Mouse (Mus musculus) ovary, postnatal 14 days (tissue): ENCODE measurements at regions not wholly inside any gene's neighbourhood (a gene's known extent, or its start where the extent isn't known, plus 50 kb on each side); places are given as distances from the start of the nearest gene placed in this dataset.
A peak's percentile ranks its signal among the peaks of the same experiment; 100 is the strongest.

ENCODE experiments used
- DNase-seq: peaks from one replicate; pipeline ENCODE4 v3.0.0; 2022; ENCODE audit warnings: low spot score

DNA sequence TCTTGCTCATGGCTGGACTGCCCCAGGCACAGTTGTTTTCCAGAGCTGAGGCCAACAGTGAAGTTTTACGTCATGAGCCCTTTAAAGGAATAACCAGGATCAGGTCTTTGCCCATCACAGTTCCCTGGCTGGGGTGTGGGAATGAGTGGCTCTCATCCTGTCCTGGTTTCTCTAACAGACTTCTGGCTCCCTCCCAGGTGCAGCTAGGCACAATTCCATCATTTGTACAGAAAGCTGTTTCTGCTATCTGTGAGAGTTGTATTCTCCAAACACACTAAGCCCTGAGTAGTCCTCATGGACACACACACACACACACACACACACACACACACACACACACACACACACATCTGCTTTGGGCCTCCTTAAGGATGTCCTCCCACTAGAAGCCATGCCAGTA lies 127.1 kb upstream of the Impad1 start:
- no peak for DNase-seq

DNA sequence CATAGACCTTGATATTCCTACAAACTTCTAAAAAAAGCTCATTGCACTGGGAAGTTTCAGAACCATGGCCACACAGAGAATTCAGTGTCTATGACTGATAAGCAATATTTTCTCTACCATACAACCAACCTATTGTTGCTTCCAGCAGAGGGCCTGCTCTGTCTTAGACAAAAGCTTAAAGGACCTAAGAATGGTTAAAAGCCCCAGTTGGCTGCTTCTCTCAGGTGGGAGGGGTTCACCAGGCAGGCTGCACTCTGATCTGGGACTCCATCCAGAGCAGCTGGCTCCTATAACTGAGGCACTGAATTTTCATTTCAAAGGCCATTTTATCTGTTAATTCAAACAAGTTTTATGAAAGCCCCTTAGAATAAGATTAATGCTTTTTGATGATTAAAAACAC lies 82.1 kb upstream of the Impad1 start:
- peak; percentile 9 for DNase-seq

- no peak for DNase-seq
Measured at GRCm38 (mm10) chr4:4858345-4858744, 65.2 kb upstream of the Impad1 start.
